Mouse (Mus musculus) frontal cortex, postnatal 10 days (tissue): ENCODE measurements around the gene Elf2.
"Not testable (repeated sequence)": the region's sequence is repeated elsewhere in the genome, so short reads cannot be mapped to it uniquely, and the experiment has no call there.

Source experiments
- DNase-seq, 2 experiments: peaks; one replicate each; pipeline ENCODE4 v3.0.0; 2022; ENCODE audit warnings: low spot score in 2 of 2, mixed read lengths in 1 of 2

Elf2 gene

DNA sequence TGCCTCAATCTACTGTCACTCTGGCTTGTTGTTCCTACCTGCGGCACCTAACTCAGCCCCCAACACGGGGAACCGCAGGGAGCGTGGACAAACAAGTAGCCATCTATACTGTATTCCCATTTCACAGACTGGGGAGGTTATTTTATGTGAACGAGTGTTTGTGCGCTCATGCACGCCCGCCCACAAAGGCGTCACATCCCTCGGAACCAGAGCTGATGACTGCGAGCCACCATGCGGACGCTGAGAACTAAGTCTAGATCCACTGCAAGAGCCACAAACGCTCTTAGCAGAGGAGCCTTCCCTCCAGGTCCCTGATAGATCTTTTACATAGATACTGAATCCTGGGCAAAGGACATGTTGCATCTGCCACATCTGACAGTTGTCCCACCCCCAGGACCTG is 10.4 kb downstream of the Elf2 start:
- DNase-seq = no peak

GRCm38 (mm10) chr3:51328546-51328945 is 11.9 kb downstream of the Elf2 start:
- no peak for DNase-seq

DNA sequence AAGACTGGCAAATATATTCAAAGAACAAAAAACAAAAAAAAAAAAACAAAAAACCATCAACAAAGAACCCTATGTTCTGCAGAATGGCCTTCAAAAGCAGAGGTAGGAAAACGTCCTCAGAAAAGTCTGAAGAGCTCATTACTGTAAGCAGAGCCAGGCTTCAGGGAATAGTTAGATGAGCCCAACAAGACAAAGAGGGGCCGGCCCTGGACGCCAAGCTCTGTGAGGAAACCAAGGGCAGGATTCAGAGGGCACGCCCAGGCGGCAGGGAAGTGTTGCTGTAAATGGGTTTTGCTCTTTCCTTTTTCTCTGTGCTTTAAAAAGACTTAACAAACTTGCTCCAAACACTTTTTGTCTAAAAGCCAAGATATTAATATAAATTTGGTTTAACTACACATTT is 12.6 kb downstream of the Elf2 start:
- no peak for DNase-seq

DNA sequence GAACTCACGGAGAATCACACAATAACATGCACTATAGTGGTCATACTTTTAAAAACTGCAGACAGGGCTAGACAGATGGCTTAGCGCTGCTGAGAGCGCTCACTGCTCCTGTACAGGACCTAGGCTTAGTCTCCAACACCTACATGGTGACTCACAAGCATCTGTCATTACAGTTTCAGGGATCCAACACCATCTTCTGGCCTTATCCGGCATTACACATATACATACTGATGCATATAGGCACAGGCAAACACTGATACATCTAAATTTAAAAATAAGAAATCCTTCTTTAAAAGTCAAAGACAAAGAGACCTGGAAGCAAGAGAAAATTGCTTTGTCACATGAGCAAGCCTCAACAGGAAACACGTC is 13.1 kb downstream of the Elf2 start:
- no peak for DNase-seq

- DNase-seq = peak; percentile 26 to 28
Measured at GRCm38 (mm10) chr3:51326664-51327428, 13.6 kb downstream of the Elf2 start.

GRCm38 (mm10) chr3:51325475-51325874 is 15.0 kb downstream of the Elf2 start:
- no peak for DNase-seq

DNA sequence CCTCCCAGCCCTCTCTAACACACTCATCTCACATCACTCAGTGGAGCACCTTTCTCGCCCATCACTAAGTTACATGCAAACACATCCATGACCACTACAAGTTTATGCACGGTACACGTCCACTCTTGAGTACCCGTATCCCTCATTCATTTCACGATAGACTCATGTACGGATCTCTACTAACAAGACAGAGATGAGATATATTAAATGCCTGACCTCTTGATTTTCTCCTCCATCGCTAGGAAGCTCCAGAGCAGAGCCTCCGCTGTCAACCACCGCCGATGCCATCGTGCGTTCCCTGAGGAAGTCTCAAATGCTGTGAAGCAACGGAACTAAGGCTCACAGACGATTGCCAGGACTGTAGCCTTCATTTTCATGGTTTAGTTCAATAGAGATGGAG is 17.5 kb downstream of the Elf2 start:
- DNase-seq = no peak

- no peak for DNase-seq
Measured at GRCm38 (mm10) chr3:51322326-51322725, 18.1 kb downstream of the Elf2 start.

GRCm38 (mm10) chr3:51321141-51321540 is 19.3 kb downstream of the Elf2 start:
- DNase-seq = no peak

DNA sequence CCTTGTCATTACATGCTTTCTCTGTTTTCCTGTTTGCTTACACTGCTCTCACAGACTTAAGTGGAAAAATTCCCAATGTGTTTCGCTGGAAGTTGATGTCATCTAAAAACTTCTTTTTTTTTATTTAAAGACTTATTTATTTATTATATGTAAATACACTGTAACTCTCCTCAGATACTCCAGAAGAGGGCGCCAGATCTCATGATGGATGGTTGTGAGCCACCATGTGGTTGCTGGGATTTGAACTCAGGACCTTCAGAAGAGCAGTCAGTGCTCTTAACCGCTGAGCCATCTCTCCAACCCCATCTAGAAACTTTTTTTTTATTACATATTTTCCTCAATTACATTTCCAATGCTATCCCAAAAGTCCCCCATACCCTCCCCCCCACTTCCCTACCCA is 22.4 kb downstream of the Elf2 start:
- DNase-seq = not testable (repeated sequence)

DNA sequence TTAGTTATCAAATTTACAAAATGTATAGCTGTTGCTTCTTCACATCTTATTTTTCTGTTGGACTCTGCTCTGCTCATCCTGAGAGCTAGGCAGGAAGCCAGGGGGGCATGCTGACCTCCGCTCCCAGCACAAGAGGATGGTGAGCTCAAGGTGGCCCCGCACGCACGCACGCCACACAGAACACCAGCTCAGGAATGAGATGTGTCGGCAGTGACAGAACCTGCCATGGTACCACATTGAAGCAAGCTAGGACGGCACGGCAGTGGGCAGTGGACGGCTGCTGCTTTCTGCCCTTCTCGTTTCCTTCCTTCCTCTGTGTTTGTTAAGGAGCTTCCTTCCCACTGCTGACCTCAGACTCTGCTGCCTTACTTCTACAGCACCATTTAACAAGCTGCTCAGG is 23.6 kb downstream of the Elf2 start:
- DNase-seq = no peak

DNA sequence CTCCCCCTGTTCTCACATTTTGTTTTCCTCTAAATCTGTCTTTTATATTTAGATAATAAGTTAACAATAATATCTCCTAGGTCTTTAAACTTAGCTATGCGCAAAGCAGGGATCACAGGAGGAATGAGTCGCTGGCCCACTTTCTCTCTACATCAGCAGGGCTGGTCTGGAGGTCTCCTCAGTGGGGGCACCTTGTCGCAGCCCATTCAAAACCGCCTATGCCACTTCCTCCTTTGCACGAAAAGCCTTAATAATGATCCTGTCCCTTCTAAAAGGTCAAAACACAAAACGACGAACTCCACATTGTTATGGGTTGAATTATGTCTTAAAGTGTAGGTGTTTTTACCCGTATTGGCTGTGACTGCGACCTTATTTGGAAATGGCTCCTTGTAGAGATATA is 28.8 kb downstream of the Elf2 start:
- DNase-seq = no peak

GRCm38 (mm10) chr3:51310098-51310497 is 30.4 kb downstream of the Elf2 start:
- no peak for DNase-seq

DNA sequence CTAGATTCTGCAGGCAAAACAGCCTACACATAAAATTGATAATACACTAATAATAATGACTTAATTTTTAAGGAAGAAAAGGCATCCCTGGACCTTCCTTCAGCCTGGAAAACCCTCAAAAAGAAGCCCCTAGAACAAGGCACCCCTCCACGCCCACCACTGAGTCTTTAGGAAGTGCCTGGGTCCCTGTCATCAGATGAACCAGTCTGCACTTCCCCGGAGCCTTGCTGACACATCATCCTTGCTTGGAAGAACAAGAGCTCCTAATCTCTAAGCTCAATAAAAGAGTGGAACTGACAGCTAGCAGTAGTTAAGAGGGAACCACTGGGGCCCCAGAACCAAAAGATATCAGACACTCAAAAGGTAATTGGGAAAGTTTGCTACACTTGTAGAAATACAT is 33.8 kb downstream of the Elf2 start:
- DNase-seq = no peak

- no peak for DNase-seq
Measured at GRCm38 (mm10) chr3:51305961-51306360, 34.5 kb downstream of the Elf2 start.

DNA sequence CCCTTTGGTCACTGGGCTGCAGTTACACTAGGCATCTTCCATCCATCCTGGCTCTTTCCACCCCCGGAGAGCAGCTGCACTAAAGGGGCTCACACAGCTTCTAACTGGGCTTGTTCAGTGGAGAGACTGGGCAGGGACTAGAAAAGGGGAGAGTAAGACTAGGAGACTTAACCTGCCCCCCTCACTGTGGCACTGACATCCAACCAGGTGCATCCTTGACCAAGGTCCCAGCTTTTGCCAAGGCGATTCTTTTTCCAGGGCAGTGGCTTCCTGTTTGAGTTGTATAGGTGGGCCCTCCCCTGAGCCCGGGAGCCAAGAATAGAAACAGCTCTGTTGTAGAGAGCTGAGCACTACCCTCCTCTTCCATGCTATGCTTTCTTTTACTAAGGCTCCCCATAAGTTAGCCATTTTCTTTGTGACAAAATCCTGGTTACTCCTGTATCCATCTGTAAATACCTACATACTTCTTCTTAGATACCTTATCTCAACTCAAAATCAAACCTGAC is 37.4 kb downstream of the Elf2 start:
- no peak for DNase-seq

GRCm38 (mm10) chr3:51301583-51301982 is 38.9 kb downstream of the Elf2 start:
- no peak for DNase-seq

GRCm38 (mm10) chr3:51296790-51297189 is 43.7 kb downstream of the Elf2 start:
- no peak for DNase-seq

- peak in 1 of 2 experiments; percentile 35 for DNase-seq
Measured at GRCm38 (mm10) chr3:51295225-51295624, 45.2 kb downstream of the Elf2 start.

GRCm38 (mm10) chr3:51294251-51294650 is 46.2 kb downstream of the Elf2 start:
- DNase-seq = no peak

- DNase-seq = peak; percentile 41 to 78
Measured at GRCm38 (mm10) chr3:51288880-51289821, 51.3 kb downstream of the Elf2 start.

- DNase-seq = no peak
Measured at GRCm38 (mm10) chr3:51284375-51284774, 56.1 kb downstream of the Elf2 start.

DNA sequence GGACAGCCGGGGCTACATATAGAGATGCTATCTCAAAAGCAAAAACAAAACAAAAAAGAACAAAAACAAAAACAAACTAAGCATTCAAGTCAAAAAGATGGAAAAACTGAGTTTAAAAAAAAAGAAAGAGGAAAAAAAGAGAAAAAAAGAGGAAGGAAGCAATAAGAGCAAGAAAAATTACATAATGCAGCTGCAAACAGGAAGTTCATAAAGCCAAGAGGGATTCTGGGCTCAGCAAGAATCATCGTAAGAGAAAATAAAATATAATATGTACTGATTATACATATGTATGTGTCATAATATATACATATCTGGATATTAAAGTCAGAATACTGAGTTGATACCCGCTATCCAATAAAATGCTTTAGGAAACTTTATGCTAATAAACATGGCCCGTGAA is 58.7 kb downstream of the Elf2 start:
- no peak for DNase-seq
